Mouse (Mus musculus): Measurements from ENCODE around the gene Procr.

Procr gene

DNA sequence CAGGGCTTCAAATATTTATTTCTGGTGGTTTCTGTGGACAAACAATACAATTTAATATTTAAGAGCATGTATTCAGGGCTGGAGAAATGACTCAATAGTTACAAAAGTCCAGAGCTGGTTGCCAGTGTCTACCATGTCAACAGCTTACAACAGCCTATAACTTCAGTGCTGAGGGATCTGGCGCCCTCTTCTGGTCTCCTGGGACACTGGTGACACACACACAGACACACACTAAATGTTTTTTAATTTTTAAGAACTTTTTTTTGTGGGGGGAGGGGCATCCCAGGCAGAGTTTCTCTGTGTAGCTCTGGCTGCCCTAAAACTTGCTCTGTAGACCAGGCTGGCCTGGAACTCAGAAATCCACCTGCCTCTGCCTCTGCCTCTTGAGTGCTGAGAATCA lies 4.8 kb downstream of the Procr start:
- DNase-seq (ENCODE audit: low spot score in 2 of 2): no peak

DNA sequence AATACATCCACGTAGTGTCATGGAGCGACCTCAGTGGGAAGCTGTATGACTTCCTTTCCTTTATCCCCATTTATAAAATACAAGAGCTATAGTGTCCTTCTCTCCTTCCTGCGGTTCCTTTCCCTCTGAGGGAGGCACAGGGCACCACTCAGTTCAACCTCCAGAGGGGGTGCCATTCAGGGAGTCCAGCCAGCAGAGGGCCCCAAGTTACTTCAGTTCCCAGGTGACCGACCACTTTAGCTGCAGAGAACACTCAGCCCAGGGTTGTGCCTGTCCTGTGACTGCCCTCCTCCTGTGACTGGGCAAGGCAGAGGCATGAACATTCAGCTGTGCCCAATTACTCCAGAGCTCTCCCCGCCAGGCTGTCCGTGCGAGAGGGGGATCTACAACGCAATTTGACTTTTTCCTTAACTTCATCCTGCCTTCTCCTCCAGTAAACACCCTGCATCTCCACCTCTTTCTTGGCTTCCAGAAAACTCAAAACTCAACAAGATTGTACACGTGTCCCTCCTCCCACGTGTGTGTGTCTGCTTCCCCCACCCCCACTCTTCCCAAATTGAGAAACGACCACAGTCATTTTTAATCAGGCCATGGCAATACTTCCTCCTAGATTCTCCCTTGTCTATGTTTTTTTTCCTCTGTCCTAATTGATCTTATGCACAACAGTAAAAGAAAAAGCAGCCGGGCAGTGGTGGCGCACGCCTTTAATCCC lies 6.1 kb downstream of the Procr start:
- no peak for DNase-seq (ENCODE audit: low spot score in 2 of 2)

DNA sequence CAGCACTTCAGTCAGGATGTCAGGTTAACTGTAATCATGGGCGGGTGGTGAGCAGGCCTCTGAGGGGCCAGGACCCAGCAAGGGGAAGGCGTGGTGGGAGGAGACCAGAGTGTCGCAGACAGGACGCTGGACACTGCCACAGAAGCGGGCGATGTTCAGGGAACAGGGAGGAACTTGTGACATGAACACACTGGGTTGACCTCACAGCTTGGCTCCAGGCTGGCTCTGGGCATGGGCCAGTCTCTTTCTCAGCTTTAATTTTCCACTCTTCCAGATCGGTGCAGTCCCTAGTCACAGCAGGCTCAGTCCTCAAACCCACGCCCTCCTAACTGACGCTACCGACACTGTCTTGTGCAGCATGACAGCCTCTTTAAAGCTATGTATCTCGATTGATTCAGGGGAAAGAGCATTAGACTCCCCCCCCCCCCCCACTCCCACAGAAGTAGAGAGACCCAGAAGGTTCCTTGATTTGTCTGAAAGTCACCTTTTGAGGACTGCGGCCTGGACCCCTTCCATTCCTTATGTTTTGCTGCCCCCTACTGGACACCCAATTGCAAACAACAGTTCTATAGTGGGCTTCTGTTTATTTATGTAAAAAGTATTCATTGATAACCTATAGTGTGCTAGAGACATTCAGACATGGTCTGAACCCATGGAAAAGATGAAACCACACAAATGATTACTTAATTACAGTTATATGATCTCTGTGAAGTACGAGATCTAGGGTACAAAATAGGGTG lies 13.9 kb downstream of the Procr start:
- DNase-seq (ENCODE audit: low spot score in 2 of 2): peak in 1 of 2 experiments; percentile 65

DNA sequence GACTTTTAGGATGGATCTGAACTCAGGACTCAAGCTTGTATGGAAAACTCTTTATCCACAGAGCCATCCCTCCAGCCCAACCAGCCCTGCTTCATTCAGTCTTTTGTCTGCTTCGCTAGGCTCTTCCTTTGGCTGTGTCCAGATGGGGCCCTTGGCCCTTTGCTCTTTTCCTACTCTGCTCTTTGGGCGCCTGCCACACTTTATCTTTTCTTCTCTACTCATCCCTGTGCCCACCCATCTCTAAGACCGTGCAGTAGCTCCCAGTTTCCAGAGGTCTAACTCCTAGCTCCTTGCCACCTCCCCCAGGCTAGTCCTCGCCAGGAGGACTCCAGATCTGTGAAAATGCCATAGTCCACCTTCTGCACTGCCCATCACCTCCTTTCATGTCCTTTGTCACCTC lies 22.7 kb downstream of the Procr start:
- no peak for DNase-seq (ENCODE audit: low spot score in 2 of 2)

DNA sequence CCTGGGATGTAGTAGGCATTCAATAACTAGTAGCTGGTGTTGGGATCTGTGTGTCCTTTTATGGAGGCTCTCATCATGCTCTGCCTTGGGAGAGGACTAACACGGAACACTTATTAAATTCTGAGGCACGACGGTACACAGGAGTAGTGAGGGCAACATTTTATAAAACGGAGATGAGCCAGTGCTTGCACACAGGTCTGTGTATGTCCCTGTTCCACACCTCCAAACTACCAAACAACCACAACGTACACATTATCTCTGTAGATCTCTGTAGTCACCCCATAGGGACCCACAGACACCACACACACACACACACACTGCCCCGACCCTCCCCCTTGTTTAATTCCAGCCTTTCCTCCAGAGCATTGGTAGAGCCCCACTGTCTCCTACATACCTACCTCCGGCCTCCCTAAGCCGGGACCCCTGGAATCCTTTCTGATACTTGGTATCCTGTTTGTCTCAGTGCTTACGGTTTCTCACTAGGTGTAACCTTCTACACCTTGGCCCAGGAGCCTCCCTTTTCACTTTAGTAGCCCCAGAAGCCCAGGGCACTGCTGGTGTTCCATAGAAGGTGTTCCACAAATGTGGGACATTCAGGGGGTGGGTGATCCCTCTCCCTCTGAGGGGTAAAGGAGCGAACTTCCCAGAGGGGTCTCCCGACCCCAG lies 23.5 kb downstream of the Procr start:
- DNase-seq (ENCODE audit: low spot score in 2 of 2): no peak

DNA sequence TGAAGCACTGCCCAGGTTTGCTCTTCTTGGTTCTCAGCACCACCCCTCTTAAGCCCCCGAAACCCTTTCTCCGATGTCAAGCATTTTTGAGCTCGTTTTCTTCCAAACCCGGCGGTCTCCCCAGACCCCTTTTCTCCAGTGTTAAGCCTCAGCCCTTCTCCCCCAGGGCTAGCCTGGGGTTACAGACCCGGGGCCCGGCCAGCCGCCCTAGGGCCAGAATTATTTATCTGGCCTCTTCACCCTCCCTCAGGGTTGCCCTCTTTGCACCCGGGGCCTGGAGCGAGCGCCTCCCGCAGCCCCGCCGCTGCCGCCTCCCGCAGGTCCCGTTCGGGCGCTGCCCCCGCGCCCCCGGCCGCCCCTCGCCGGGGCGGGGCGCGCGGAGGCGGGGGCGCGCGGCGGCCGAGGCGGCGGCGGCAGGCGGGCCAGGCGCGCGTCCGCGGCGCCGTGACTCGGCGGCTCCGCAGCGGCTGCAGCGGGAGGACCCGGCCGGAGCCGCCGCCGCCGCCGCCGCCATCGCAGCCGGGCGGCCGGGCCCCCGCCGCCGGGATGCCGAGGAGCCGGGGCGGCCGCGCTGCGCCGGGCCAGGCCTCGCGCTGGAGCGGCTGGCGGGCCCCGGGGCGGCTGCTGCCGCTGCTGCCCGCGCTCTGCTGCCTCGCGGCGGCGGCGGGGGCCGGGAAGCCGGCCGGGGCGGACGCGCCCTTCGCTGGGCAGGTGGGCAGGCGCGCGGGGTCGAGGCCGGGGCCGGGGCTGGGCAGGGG lies 24.2 kb downstream of the Procr start, which contains the start of gene Mmp24:
Mmp24 (plus strand) TSS at position 416 of the 758 bp plus-strand sequence.
- DNase-seq (ENCODE audit: low spot score in 2 of 2): no peak

DNA sequence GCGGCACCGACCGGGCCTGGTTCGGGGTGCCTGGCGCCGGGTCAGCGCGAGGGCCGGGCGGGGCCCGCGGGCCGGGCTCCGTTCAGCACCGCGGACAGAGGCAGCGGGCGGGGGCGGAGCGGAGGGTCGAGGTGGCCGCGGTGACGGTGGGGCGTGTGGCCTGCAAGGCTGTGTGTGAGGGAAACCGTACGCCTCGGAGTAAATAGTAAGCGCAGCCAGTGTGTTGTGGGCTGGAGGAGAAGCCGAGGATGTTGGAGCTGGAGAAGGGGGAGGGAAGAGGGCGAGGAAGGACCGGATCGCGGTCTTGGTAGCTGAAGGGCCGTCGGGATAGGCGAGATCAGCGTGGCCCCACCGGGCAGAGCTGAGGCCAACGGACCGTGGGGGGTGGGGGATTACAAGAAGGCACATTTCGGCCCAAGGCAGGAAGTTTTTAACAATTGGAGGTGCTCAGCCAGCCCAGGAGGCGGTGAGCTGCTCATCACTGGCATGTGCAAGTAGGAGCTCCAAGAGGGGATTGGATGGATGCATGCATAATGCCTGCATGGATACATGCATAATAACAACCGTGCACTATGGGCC lies 24.9 kb downstream of the Procr start:
- DNase-seq (ENCODE audit: low spot score in 2 of 2): peak in 1 of 2 experiments; percentile 48

DNA sequence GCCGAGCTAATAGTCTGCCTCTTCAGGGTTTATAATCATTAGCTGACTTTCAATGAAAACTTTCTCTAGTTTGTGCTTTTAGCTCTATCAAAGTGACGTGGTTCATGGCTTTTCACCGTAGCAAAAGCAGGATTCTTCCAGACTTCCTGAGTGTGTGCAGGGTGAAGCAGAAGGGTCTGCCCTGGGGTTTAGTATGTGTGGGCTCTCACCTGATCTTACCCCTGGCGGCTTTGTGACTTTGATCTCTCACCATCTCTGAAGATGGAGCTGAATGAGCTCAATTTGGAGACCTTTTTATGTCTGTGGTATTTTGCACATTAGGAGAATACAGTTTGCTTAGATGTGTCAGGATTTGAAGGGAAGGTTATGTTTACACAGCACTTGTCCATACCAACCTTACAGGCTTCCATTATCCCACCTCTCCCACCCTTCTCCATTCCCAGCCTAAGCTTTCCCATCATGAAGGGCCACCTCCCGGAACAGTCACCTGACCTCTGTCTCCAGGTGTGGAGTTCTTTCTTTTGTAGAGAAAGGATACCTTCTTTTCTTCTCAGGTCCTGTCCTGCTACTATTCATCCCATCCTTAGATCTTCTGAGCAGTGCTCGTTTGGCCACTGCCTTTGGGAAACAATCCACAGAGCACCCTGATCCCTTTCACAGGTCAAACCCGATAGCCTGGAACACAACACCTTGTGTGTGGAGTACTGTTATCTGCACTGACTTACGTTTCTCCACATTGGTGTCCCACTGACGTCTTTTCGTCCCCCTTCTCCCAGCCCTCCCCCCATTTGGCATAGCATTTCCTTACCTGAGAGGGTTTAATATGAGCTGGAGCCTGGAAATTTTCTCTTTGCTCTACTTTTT lies 26.1 kb downstream of the Procr start:
- no peak for DNase-seq (ENCODE audit: low spot score in 2 of 2)

DNA sequence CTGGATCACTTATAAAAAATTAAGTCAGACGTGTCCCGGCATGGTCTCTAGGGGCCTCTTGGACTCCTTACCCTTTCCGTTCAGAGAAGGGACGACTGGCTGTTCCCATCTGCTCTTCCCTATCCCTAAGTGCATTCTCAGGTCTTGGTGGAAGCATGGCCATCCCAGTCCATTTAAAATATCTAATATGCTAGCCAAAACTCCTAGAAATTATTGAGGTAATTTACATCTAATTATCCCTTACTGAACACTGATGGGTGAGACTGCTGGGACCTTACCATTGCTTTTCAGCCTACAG lies 26.7 kb downstream of the Procr start:
- no peak for DNase-seq (ENCODE audit: low spot score in 2 of 2)

DNA sequence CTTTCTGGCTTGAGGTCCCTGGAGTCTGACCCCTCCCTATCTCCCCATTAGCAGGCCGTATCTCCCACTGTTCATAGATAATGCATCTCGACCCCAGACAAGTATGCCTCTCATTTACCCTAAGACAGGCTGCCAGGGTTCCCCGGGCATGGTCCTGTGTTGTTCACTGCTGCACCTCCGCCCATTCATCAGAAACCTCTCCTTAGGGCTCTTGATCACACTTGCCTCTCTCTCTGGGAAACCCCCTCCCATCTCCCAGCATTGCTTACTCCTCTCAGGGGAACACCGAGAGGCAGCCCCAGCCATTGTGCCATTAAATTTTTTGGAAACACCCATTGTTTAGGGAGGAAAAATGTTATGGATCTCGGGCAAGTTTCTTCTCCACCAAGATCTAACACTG lies 27.1 kb downstream of the Procr start:
- DNase-seq (ENCODE audit: low spot score in 2 of 2): no peak

DNA sequence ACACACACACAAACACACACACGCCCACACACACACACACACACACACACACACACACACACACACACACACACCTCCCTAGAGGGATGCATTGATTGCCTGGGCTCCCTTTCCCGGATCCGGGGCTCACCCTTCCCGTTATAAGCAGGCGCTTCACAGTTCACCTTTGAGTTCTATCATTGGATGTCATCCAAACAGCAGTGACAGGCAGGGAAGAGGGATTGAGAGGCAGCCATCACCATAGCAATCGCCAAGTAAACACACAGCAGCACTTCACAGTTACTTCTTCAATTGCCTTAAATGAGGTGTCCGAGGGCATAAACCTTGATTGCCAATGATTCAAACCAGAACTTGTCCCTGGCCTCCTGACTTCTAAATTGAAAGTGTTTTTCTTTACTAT lies 28.1 kb downstream of the Procr start:
- DNase-seq (ENCODE audit: low spot score in 2 of 2): no peak

DNA sequence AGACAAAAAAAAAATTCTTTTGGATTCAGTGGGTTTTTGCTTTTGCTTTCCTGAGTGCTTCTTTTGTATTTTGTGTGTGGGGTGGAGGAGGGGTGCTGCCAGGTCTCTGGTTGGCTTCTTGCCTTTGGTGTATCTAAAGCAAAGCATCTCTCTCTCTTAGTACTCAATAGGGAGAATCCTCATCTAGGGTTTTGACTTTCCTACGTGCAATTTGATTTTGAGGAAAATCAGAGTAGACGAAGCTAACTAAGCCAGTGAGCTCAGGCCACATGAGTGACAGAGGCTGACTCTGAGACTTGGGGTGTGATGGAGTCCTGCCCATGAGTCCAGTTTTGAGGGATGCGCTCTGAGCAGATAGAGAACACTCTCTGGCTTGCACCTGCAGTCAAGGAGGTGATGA lies 28.6 kb downstream of the Procr start:
- no peak for DNase-seq (ENCODE audit: low spot score in 2 of 2)

DNA sequence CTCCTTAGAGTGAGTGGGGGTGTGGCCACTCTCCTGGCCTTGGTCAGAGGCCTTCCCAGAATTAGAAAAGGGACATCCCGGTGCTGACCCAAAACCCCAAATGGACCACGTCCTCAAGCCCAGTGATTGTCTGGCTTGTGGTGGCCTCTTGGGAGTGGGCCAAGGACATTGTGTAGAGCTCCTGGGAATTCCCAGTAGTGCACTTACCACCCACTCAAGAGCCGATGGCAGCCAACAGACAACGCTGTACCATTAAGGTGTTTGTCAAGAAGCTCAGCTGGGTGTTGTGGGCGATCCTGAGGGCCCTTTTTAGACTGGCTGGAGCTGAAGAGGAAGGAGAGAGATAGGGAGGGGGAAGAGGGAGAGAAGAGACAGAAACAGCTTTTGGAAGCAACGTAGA lies 33.6 kb downstream of the Procr start:
- DNase-seq (ENCODE audit: low spot score in 2 of 2): peak; percentile 53 to 70

DNA sequence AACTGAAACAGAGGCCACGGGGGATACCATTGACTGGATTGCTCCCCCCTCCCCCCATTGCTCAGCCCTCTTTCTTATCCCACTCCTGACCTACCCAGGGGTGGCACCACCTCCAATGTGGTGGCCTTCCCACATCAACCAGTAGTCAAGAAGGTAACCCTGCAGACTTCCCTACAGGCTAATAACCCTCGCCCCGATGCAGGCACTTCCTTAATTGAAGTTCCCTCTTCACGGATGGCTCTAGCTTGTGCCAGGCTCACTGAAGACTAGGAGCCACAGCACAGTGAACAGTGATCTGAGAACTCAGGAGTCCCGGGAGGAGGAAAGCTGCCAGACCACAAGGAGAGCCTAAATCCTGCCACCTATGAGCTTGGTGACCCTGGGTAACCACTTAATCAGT lies 36.0 kb downstream of the Procr start:
- no peak for DNase-seq (ENCODE audit: low spot score in 2 of 2)

DNA sequence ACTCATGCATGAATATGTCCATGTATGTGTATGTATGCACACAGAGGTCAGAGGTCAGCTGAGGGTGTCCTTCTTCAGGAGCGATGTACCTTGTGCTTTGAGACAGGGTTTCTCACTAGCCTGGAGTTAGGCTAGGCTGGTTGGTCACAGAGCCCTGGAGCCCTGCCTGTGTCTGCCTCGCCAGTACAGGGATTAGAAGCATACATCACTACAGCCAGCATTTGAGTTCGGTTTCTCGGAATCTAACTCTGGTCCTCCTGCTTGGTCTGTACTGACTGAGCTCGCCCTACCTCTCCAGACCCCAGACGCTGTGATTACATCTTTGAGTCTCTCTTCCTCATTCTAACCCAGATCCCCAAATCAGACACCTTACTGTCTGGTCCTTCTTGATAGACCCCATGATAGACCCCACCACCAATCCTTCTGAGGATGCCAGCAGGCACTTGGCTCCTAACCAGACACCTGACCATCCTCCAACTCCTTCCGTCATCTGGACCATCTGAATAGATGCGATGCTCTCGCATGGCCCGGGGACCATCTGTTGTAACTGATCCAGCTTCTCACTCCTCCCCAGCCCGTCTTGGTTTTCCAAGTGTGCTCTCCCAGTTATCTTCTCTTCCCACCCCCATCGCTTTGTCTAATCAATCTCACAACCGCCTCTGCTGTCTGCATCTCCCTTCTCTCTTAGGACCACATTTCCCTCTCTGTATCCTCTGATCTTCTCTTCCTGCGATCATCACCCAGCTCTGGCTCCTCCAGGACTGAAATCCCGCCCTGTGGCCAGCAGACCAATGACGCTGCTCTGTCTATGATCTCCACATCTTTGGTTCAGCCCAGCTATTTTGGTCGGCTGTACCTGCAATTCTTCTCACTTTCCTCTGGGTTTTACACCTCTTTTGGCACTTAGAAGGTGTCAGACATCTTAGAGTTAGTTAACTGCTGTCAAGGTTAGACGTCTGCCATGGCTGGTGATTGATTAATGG lies 37.3 kb downstream of the Procr start:
- DNase-seq (ENCODE audit: low spot score in 2 of 2): no peak

DNA sequence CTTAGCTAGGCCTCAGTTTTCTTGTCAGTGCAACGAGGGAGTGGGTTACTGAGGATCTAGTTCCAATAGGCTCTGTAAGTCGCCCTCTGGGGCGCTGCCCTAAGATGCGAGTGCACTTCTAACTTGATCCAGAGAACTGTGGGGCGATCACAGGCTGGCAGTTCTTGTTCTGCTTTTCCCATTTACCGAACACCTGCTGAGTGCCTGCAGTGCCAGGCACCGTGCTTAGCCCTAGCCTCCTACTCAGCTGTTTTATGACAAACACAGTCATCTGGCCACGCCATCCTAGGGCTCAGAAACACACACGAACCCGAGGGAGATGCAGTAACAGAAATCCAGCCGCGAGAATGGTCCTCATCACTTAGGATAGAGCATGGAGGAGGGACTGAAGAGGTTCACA lies 42.0 kb downstream of the Procr start:
- DNase-seq (ENCODE audit: low spot score in 2 of 2): no peak

DNA sequence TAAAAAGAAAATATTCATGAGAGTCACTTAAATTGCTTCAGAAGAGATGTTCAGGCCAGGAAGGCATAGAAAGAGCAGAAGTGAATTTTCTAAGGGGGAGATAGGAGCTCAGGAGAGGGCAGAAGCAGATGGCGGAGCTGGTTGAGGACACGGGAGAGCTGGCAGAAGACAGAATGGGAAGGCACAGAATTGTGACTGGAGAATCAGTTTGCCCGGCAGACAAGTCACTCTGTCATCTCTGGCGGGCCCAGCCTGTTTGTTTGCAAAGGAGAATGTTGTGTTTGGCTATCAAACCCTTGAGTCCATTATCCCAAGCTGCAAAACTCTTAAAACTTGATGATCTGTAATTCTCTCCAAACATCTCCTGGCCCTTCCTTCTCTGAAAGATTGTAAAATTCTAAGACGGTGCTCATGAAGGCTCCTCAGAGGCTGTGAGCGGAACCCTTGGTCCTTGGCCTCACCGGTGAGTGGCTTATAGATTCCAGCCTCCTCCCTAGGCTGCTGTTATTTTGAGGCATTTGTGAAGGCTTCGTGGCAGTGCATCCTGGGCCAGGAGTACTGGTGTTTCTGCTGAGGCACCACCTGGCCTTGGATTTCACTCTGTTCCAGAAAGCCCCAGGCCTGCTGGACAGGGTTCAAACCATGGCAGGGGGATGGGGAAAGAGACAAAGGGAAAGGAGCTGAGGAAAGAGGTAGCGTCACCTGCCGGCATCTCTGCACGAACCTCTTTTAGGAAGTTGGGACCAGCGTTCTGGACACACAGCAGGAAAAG lies 43.9 kb downstream of the Procr start:
- DNase-seq (ENCODE audit: low spot score in 2 of 2): no peak

DNA sequence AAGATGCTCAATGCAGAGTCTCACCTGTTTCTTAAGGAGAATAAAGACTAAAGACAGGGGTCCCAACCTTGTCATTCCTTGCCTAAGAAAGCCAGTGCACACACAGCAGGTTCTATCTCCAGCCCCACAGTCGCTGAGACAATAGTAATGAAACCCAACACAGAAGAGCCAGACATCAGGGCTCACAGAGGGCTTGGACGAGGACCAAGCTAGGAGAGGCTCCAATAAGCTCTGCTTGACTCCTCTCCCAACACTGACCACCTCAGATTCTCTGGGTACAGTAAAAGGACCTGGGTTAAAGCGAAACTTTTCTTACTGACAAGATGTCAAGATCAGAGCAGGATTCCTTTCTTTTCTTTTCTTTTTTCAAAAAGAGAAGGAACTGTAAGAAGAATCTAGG lies 47.7 kb downstream of the Procr start:
- DNase-seq (ENCODE audit: low spot score in 2 of 2): no peak

DNA sequence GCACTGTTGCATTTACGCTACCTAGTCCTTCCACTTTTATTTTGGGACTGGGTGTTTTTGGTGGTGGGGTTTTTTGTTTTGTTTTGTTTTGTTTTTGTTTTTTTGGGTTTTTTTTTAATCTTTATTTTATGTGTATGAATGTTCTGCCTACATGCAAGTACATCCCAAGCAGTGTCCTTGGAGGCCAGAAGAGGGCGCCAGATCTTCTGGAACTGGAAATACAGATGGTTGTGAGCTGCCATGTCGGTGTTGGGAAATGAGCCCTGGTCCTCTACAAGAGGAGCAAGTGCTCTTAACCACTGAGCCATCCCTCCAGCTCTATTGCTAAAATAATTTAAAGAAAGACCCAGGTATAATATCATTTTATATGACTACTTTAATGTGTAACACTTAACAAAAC lies 51.8 kb downstream of the Procr start:
- DNase-seq (ENCODE audit: low spot score in 2 of 2): no peak
